Mouse (Mus musculus) thymus, adult 18-20 months (tissue): ENCODE results near the gene Hist1h2bn.
A peak's percentile ranks its signal among the peaks of the same experiment; 100 is the strongest.
"Not testable (repeated sequence)": the region's sequence is repeated elsewhere in the genome, so short reads cannot be mapped to it uniquely, and the experiment has no call there.

Experiments
- DNase-seq, 2 experiments: peaks; one replicate each; pipeline ENCODE4 v3.0.0; 2022; ENCODE audit warnings: mixed read lengths in 2 of 2

Hist1h2bn gene

GRCm38 (mm10) chr13:21753524-21754285, at the start of gene Hist1h2bn, which contains the start of gene Hist1h2ak:
Gene Hist1h2bn (plus strand): TSS chr13:21754123.
Gene Hist1h2ak (minus strand): TSS chr13:21753827.
- DNase-seq = peak; percentile 56 to 76

- DNase-seq = no peak
These were observed 47.3 kb upstream of the Hist1h2bn start for GRCm38 (mm10) chr13:21706669-21707068.

- DNase-seq = peak; percentile 73 to 78
These were observed 43.8 kb upstream of the Hist1h2bn start for GRCm38 (mm10) chr13:21710031-21710711.

GRCm38 (mm10) chr13:21710821-21711525, 43.0 kb upstream of the Hist1h2bn start:
- DNase-seq = peak; percentile 51 to 75

- no peak for DNase-seq
These were observed 42.2 kb upstream of the Hist1h2bn start for GRCm38 (mm10) chr13:21711698-21712097.

- peak in 1 of 2 experiments; percentile 54 for DNase-seq
These were observed 39.2 kb upstream of the Hist1h2bn start for GRCm38 (mm10) chr13:21714725-21715124.

- DNase-seq = no peak
These were observed 38.6 kb upstream of the Hist1h2bn start for GRCm38 (mm10) chr13:21715131-21715863.

- peak; percentile 62 to 85 for DNase-seq
These were observed 37.9 kb upstream of the Hist1h2bn start, which contains the start of the genes Hist1h2bl and Hist1h2ai for GRCm38 (mm10) chr13:21715864-21716539. Gene Hist1h2bl (minus strand): TSS chr13:21716143. Gene Hist1h2ai (plus strand): TSS chr13:21716422.

GRCm38 (mm10) chr13:21716540-21717391, 37.2 kb upstream of the Hist1h2bn start:
- not testable (repeated sequence) for DNase-seq

- DNase-seq = peak; percentile 72 to 86
These were observed 36.2 kb upstream of the Hist1h2bn start, which contains the start of gene Hist1h3h for GRCm38 (mm10) chr13:21717397-21718357. Gene Hist1h3h (plus strand): TSS chr13:21717659.

GRCm38 (mm10) chr13:21718381-21719080, 35.4 kb upstream of the Hist1h2bn start:
- no peak for DNase-seq

GRCm38 (mm10) chr13:21721107-21721756, 32.7 kb upstream of the Hist1h2bn start:
- not testable (repeated sequence) for DNase-seq

GRCm38 (mm10) chr13:21721757-21722372, 32.1 kb upstream of the Hist1h2bn start, which contains the start of gene Hist1h2bm:
Gene Hist1h2bm (plus strand): TSS chr13:21722044.
- DNase-seq = peak; percentile 55 to 71

GRCm38 (mm10) chr13:21722373-21722925, 31.5 kb upstream of the Hist1h2bn start:
- no peak for DNase-seq

- no peak for DNase-seq
These were observed 30.7 kb upstream of the Hist1h2bn start for GRCm38 (mm10) chr13:21722993-21723836.

- DNase-seq = no peak
These were observed 25.9 kb upstream of the Hist1h2bn start for GRCm38 (mm10) chr13:21727948-21728572.
